Mouse (Mus musculus) monocyte, adult 2 months (primary cell): Measurements from ENCODE around the gene 1700024G13Rik.
"Not testable (repeated sequence)": the region's sequence is repeated elsewhere in the genome, so short reads cannot be mapped to it uniquely, and the experiment has no call there.

Experiments
- DNase-seq, 2 experiments: peaks; one replicate each; pipeline ENCODE4 v3.0.0; 2022; ENCODE audit warnings: low spot score in 2 of 2, low read depth in 1 of 2

1700024G13Rik gene

DNA sequence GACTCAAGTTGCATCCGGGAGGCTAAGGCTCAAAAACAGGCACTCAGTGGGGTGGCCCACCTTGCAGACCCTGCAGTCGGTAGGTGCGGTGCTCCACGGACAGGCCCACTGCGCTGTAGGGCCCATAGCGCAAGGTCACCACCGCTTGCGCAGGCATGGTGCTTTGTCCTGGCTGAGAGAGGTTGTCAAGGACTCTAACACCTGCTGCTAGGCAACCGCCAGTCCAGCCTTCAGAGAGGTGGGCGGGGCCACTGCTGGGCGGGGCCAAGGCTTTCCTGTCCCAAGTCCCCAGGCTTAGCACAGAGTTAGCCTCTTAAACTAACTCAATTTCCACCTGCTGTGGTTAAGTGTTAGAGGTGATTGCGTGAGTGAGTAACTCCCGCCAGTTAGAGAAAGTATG lies at the start of gene 1700024G13Rik:
Gene 1700024G13Rik (minus strand): TSS at position 196 of the 400 bp plus-strand sequence.
- no peak for DNase-seq

DNA sequence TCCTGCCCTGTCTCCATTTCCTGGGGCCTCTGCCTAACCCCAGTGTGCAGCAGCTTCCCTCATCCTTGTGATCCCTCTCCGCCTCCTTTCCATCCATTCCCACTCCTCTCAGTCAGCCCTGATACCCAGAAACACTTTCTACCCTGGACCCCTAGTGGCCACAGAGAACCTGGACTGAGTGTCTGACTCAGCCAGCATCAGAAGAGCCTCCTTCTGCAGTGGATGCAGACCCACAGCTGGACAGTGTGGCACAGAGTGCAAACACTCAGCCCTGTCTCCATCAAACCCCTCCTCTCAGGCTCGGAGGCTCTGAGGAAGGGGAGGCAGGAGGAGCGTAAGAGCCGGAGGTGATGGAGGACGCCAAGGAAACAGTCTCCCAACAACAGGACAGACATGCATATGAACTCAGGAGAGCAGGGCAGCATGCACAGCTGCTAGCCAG lies 49.2 kb upstream of the 1700024G13Rik start:
- no peak for DNase-seq

DNA sequence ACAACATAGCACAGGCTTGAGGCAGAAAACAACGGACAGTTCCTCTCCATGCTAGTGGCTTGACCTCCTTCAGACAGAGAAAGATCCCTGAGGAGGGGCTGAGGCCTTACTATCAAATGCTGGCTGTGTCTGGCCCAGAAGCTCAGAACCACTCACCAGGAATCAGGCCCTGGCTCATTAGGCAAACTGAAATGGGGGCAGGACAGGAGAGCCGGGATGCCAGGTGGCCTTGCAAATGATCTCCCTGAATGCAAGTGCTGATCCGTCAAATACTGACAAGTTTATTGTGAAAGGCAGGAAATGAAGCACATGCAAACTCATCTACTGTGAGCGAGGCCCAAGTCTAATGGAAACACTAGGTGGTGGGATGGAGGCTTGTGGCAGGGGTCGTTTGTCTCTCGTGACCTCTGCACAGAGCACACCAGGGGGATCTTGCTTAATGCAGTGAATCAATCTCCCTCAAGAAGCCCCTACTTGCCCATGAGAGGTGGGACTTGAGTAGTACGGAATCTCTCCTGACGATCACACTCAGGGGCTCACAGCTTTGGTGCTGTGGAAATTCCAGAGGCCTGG lies 40.9 kb upstream of the 1700024G13Rik start:
- DNase-seq = no peak

DNA sequence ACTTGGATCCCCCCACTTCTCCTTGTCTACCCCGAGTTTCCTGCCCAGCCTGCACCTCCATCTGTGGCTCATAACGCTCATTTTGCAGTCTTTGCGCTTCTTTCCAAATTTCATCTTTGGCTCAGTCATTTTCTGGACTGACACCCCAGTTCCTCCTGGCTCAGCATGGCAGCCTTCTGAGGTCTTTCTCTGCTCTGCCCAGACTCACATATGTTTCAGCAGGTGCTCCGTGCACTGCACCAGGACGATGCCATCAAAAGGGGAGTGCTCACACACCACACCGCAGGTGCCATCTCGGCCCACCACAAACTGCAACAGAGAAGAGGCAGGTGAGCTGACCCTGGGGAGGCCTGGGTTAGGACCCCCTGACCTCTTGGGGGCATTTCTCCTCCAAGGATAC lies 35.8 kb upstream of the 1700024G13Rik start:
- DNase-seq = no peak

DNA sequence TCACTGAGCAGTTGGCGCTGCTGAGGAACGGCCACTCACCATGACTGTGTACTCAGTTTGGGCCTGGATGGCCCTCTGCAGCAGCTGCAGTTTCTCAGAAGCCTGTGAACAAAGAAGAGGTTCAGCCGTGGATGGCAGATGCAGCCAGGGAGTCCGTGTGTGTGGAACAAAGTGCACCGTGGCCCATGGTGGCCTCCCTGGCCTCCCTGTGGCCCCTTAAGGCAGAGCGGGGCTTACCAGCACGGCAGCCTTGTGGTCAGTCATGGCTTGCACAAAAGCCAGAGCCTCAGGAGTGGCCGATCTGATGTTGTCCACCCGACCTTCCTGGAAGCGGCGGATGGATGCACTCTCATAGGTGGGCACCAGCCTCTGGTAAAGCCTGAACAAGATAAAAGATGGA lies 30.6 kb upstream of the 1700024G13Rik start:
- DNase-seq = no peak

DNA sequence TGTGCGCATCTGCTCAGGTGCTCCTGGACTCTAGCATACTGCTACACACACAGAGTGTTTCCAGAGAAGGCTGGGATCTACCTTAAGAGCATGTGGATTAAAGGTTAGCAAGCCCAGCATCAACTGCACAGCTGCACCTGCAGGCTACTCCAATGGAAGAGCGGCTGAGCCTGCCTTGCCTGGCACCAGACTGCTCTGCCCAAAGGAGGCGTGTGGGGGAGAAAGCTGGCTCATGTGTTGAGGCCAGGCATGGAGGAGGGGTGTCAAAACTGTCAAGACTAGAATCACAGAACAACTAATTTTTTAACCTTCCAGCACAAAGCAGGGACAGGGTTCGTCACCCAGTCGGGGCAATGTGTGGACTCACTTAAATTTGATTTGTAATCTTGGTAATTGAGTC lies 23.9 kb upstream of the 1700024G13Rik start:
- DNase-seq = no peak

DNA sequence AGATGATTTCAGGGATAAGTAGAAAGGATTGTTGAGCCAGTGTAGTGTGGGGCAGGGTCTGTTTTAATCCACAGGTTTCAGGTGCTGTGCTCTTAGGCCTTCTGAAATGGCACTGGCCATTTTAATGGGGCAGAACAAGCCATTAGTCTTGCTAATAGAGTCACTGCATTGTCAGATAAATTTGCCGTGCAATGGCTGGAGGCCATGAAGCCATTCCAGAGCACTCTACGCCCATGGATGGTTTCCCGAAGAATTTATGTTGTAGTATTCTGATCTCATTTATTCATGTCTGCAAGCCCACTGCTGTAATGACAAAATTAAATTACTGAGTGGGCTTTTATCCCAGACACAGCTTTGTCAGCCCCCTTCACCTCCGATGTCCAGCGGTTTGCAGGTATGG lies 21.9 kb upstream of the 1700024G13Rik start:
- DNase-seq = no peak

DNA sequence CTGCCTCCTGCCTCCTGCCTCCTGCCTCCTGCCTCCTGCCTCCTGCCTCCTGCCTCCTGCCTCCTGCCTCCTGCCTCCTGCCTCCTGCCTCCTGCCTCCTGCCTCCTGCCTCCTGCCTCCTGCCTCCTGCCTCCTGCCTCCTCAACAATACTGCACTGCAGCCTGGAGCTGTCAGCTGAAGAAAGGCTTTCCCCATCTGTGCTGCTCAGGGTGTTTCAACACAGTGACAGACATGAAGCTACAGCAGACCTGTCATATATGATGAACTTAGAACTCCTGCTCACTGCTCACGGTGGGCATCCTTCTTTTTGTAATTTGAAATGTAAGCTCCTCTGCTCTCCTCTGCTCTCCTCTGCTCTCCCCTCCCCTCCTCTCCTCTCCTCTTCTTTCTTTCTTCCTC lies 17.2 kb upstream of the 1700024G13Rik start:
- not testable (repeated sequence) for DNase-seq

DNA sequence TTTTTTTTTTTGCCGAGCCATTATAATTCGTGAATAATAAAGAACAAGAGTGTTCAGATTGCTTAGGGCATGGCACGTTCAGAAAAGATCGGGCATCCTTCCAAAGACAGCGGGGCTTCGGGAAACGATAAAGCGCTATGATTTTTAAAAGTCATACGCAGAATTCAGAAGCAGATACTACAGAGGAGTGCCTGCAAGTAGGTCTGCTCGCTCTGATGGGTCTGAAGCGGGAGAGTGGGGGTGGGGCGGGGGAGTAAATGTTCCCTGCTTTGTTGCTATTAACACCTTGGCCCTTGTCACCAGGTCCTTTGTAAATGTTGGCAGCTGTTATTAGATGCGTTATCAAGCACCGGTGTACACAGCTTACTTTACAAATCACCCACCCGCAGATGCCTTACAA lies 6.6 kb downstream of the 1700024G13Rik start:
- DNase-seq = no peak

DNA sequence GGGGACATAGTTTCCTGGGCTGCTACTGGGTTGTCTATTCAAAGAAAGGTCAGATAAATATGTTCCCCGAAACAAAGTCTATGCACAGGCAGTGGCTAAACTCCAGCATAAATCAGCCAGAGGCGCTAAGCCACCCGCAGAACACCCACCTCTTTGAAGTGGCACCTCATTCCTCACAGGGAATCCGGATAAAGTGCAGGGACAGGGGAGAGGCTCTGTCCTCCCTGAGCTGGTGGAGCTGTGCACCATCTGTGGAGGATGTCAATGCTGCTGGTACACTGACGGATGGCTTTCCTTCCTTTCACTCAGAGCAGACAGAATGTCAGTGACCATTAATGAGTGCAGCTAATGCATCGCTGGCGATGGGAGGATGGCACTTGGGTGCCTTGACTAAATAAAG lies 7.1 kb downstream of the 1700024G13Rik start:
- no peak for DNase-seq

DNA sequence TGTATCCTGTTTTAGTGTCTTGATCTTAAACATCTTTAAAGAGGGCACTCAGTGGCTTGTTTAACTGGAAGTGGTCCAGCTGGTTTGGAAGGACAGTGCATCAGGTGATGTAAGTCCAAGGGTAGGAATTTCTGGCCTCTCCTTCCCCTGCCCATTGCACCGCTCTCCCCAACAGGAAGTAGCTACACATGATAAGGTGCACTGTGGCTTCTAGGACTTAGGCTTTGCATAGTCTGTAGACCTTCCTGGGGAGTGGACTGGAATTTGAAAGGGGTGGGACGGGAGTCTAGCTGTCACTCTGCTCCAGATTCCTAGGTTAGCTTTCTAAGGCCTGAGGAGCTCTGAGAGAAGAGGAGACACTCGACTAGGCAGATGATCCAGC lies 8.1 kb downstream of the 1700024G13Rik start:
- DNase-seq = no peak

DNA sequence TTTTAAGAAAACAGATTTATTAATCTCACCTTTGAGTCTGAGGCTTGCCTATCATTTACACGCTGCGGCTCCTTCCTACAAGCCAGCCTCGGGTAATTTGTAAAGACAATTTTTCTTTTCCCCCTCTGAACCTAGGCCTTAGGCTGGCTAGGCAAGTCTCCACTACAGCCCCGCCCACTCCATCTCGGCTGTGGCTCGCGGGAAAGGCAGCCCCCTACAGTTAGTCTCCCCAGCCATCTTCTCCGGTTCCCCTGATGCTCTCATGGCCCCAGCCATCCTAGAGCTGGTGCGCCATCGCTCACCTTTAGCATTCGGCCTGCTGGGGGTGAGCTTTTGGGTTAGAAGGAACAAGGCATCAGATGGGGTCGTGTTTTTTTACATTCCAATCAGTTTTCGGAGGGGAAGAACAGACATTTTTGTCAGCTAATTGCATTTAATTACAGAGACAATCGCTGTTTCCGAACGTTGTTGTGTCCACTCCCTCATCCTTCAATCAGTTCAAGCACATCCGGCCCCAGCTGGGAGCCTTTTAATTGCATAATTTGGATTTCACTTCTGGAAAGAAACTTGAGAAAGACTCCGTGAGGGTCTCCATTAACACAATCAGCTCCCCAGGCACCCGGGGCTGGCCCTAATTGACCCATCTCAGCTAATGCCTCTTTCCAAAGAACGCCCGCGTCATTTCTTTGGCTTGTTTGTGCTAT lies 8.6 kb downstream of the 1700024G13Rik start:
- DNase-seq = no peak

DNA sequence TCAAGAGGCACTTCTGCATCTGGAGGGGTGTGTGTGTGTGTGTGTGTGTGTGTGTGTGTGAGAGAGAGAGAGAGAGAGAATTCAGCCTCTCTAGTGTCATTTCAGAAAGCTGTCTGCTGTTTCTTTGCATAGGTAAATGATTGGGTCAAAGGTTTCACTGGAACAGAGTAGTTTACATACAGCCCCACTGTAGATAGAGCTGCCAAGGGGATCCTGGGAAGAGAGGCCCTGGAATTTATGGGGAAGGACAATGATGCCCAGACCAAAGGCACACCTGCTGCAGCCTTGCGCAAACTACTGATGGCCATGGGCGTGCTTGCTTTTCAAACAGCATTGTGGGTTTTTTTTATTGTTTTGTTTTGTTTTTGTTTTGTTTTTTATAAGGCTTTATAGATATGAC lies 15.7 kb downstream of the 1700024G13Rik start:
- no peak for DNase-seq

DNA sequence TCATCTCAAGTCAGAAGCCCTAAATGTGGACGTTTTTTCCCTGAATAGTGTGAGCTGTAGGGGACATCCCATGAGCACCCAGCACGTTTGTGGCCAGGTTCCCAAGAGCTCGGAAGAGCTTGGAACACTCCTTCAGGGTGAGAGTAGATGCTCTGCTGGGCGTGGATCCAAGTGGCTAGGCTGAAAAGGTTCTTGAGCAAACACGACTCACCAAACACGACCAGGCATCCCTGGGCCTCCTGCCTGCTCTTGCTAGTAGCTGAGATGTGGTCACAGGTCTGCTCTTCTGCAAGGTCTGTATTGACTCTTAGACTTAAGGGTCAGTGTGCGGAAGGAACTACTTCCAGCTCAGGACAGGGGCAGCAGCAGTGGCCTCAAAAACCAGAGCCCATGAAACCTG lies 18.4 kb downstream of the 1700024G13Rik start:
- no peak for DNase-seq

DNA sequence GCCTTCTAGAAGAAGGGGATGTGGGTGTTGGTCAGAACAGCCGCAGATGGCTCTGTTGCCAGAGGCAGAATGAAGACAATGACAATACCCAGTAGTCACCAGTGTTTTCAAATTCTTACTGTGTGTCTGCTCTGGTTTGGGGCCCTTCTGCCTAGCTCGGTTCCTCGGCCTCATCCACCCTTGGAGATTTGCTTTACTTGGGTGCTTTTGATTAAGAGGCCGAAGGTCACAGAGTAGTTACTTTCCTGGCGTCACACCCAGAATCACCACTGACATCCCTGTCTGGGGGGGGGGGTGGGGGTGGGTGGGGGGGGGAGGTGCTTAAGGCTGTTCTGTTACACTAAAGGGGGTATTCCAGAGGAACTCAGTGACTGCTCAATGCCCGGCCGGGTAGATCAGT lies 23.8 kb downstream of the 1700024G13Rik start:
- DNase-seq = no peak

DNA sequence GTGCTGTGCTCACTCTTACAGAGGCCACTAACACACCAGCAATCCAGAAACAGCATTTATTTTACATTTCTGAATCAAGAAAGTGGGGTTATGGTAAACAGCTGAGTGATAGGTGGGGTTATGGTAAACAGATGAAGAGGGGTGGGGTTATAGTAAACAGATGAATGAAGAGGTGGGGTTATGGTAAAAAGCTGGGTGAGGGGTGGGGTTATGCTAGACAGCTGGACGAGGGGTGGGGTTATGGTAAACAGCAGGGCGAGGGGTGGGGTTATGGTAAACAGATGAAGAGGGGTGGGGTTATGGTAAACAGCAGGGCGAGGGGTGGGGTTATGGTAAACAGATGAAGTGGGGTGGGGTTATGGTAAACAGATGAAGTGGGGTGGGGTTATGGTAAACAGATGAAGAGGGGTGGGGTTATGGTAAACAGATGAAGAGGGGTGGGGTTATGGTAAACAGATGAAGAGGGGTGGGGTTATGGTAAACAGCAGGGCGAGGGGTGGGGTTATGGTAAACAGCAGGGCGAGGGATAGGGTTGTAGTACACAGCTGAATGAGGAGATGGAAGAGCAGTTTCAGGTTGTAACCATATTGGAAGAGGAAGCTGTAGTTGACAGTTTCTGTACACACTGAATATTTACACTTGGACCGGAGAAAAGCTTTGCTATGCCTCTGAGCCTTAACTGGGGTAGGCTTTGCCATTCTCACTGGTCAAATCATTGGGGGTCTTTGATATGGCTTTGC lies 36.8 kb downstream of the 1700024G13Rik start:
- not testable (repeated sequence) for DNase-seq

DNA sequence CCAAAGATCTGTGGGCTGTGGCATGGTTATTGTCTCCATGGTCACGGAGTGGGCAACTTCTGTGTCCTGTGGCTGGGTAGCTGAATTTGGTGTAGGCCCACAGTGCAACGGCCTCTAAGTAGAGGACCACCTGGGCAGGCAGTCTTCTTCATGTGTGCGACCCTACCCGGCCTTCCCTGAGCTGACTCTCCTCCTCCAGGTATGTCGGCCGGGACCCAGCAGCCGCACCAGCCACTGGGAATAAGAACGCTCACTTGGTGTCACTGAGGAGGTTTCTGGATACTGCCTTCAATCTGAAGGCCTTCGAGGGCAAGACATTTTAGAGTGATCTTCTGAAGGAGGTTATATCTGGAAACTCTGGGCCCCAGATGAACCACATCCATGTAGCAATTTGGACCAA lies 40.9 kb downstream of the 1700024G13Rik start:
- no peak for DNase-seq

DNA sequence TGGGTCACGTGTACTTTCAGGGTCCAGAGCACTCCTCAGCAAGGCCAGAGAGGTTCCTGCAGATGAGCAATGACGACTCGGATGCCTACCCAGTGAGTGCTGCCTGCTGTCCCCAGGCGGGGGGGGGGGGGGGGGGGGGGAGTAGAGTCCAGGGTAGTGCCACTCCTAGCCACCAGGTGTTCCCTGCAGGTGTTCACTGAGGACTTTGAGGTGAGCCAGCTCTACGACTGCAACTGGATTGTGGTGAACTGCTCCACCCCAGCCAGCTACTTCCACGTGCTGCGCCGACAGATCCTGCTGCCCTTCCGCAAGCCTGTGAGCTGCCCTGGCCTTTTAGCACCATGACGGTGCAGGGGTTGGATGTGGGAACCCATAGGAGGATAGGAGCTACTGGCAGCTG lies 43.5 kb downstream of the 1700024G13Rik start:
- DNase-seq = no peak

DNA sequence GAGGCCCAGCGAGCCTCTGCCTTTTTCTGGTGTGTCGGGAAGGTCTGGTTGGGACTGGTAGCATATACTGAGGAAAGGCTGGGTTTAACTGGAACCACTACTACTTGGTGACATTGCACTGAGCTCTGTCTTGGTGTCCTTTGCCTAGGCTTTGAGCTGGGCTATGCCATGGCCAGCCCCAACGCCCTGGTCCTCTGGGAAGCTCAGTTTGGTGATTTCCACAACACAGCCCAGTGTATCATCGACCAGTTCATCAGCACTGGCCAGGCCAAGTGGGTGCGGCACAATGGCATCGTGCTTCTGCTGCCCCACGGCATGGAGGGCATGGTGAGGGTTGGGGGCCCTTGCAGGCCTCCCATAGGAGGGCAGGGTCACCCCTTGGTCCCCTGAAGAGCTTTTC lies 44.0 kb downstream of the 1700024G13Rik start:
- DNase-seq = no peak

DNA sequence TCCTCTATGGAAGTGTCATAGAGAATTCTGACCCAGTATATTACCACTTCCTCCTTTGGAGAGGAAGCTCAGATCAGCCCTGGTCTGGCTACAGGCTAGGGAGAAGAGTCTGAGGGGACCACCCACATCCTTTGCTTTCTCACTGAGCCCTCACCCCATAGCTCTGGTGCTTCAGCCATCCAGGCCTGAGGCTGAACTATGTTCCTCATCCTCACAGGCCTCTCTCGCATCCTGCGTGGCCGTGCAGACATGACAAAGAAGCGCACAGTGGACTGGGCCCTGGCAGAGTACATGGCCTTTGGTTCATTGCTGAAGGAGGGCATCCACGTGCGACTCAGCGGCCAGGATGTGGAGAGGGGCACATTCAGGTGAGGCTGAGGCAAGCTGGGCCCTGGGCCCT lies 46.4 kb downstream of the 1700024G13Rik start:
- DNase-seq = no peak

DNA sequence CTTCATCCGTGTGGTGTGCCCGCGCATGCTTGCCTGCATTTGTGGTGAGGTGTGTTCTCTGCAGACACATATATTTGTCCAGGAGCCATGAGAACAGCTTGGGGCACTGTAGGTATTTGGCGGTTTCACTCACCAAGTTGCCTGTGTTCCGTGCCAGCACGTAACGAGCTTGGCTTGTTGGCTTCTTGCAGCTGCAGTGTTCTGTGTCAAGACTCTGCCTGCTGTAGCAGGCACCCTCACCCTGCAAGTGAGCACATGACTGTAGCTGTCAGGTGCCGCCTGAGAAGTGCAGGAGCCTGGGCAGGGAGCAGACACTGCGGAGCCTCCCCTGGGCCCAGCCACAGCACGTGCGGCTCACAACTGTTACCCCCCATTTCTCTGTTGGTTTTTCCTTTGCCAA lies 51.6 kb downstream of the 1700024G13Rik start:
- no peak for DNase-seq

DNA sequence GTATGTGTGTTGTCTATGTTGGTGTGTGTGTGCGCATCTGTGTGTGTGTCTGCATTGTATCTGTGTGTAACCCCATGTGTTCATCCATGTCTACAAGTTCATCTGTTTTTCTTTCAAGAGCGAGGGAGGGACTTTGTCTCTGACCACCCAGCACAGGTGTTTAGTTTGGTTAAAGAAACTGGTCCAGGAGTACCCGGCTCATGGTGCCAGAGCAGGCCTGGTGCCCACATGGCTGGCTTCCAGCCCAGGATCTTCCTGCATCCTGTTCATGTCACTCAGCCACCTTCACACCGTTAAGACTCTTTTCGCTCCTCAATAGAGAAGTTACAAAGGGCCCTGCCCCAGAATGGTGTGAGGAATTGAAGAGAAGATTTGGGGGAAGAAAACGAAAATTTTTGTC lies 52.2 kb downstream of the 1700024G13Rik start:
- no peak for DNase-seq
